Mouse (Mus musculus): ENCODE measurements around the gene Gm6880.
"Not testable (repeated sequence)": the region's sequence is repeated elsewhere in the genome, so short reads cannot be mapped to it uniquely, and the experiment has no call there.

The Gm6880 gene

GRCm38 (mm10) chrX:74481349-74481885 is at the start of gene Gm6880:
Gene Gm6880, minus strand, starts transcription at chrX:74481399.
- DNase-seq: not testable (repeated sequence)

DNA sequence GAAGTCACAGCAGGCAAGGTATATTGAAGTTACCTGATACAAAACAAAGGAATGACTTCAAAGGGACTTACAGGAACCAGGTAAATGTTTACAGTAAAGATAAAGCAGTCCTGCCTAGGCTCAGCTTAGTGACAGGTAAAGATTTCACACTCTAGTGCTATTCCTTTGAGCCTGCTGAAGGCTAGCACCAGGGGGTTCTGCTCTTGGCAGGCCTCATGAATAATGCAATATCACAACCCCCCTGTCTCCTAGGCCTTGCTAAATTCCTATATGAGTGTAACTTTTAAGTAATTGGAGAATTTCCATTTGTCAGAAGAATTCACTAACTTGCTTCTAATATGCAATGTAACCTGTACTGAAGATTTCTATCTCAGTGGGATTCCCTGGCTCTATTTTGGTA is 36.3 kb upstream of the Gm6880 start:
- not testable (repeated sequence) for DNase-seq

DNA sequence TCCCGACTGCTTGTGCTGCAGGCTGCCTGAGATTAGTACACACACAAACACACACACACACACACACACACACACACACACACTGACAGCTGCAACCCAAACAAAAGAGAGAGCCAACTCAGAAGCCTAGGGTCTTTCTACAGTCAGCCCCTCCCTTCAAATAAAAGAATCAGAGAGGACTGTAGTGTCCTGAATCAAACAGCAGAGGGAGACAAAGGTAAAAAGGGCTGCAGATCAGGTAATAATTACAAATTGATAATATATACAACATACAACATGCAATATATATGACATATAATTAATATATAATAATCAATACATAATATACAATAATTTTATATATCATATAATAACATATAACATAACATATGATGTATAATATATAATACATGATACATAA is 15.9 kb upstream of the Gm6880 start:
- no peak for DNase-seq

DNA sequence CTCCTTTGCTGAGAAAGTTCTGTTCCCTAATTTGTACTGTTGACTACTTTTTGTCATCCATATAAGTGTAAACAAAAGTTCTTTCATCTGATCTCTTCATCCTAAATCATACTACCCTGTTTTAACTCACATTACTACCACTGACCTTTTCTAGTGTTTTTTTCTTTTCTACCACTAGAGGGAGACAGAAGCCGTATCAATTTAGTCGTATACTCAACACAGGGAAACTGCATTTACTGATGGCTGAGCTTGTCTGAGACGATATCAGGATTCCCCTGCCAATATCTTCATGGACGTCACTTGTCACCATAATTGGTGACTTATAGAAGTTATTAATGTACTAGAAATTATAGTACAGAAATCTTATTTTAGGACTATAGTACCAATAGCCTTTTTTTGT is 28.4 kb downstream of the Gm6880 start:
- DNase-seq: no peak

GRCm38 (mm10) chrX:74451157-74451912 is 29.9 kb downstream of the Gm6880 start:
- DNase-seq: no peak

All from kidney, postnatal 25 days (tissue).